Mouse (Mus musculus) splenic B cell, adult 2 months (primary cell): ENCODE measurements around the gene Enc1.

ENCODE experiments used
- DNase-seq: peaks from one replicate; pipeline ENCODE4 v3.0.0-alpha.2; 2011; ENCODE audit warnings: low read depth, low spot score
- H3K27me3 ChIP-seq: 2 replicates; pipeline ENCODE4 v1.6.1; 2012; ENCODE audit warnings: mild to moderate bottlenecking, low read length, moderate library complexity, mixed read lengths; ENCODE audit not compliant: control insufficient read depth, poor library complexity, insufficient read depth, severe bottlenecking
- H3K36me3 ChIP-seq: 2 replicates; pipeline ENCODE4 v1.6.1; 2012; ENCODE audit warnings: mild to moderate bottlenecking, low read length, moderate library complexity, mixed read lengths; ENCODE audit not compliant: control insufficient read depth, poor library complexity, insufficient read depth, severe bottlenecking

Enc1 gene

DNA sequence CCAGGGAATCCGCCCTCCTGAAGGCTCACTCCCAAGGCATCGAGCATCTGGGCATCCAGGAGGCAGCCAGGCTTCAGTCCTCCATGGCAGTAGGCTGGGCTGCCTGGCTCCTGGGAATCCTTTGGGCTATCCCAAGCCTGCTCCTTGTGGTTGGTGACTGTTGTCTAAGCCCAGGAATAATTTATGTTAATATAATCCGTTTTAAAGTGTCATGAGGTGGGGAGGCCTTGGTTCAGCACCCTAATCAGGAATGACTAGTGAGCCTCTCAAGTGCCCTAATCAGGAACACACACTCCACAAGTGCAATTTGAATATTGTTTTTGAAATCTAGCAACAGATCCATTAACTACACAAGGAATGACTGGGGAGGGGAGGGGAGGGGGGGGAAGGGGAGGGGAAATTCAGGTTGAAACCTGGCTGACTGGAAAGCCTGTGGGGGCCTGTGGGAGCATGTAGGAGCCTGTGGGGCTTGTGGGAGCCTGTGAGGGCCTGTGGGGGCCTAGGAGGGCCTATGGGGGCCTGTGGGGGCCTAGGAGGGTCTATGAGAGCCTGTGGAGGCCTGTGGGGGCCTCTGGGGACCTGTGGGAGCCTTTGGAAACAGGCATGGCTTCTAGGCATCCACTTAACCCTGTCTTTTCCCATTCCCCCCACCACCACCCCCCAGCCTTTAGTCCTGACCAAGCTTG is 26.2 kb upstream of the Enc1 start:
- H3K27me3 ChIP-seq: no peaks in the 10 kb centered on the region
- DNase-seq: no peak
- no peaks in the 10 kb centered on the region for H3K36me3 ChIP-seq

- H3K36me3 ChIP-seq: no peaks in the 10 kb centered on the region
- no peak for DNase-seq
- H3K27me3 ChIP-seq: no peaks in the 10 kb centered on the region
Observed at GRCm38 (mm10) chr13:97215563-97215962, 25.3 kb upstream of the Enc1 start.

- Histone ChIP-seq H3K36me3 (no peaks in the 10 kb centered on the region), H3K27me3 (no peaks in the 10 kb centered on the region)
- no peak for DNase-seq
Observed at GRCm38 (mm10) chr13:97216196-97216595, 24.7 kb upstream of the Enc1 start.

DNA sequence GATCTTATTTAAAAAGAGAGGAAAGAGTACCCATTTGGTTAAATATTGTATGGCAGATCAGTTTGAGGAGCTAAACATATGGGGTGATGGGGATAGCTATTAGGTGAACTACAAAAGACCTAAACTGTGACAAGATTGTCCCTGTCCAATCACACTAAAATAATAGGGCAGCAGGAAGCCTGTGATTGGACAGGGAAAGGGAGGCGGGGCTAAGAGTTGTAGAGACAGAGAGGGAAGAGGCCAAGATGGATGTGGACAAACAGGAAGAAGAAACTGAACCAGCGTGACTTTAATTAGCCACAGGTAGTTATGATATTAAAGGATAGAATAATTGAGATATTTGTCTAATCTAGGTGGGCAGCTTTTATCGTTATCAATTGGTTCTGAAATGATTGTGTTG is 20.9 kb upstream of the Enc1 start:
- no peaks in the 10 kb centered on the region for H3K36me3 ChIP-seq
- H3K27me3 ChIP-seq: no peaks in the 10 kb centered on the region
- no peak for DNase-seq

DNA sequence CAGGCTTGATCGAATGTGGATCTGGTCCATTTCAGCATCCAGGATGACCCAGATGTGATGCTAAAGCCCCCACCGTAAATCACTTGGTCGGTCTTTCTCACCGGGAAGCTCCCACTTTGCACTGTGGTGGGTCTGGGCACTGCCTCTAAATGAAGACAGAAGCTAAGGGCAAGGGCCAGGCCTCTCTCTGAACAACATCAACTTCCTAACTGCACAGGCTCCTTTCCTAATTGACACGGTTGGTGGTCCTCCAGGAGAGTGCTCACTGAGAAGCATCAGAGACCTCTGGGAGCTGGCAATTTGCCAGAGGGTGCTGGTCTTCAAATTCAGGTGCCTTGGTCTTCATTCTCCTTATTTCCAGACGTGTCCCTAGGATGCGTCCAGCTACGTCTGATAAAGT is 17.0 kb upstream of the Enc1 start:
- Histone ChIP-seq H3K27me3 (no peaks in the 10 kb centered on the region), H3K36me3 (no peaks in the 10 kb centered on the region)
- DNase-seq: no peak

DNA sequence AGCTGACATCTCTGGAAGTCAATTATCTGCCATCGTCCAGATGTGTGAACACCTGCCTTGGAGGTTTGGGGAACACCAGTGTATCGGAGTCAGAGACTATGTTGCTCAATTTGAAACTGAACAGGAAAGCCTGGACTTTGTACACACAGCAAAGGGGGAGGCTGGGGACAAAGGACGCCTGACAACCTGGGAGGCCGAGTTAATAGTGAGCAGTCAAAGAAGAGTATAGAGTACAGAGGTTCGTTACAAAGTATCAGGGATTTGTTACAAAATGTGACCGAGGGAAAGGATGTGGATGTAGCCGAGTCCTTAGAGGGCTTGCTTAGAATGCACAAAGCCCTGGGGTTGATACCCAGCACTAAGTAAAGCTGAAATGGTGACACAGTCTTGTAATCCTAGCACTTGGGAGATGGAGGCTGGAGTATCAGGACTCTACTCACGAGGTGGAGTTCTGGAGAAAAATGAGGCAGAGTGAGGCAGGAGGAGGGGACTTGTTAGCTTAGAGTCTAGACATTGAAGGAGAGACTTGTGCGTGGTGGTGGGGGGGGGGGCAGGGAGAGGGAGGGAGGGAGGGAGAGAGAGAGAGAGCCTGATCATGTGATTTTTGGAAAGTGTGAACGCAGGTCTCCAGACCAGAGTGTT is 16.4 kb upstream of the Enc1 start:
- Histone ChIP-seq H3K27me3 (no peaks in the 10 kb centered on the region), H3K36me3 (no peaks in the 10 kb centered on the region)
- no peak for DNase-seq

DNA sequence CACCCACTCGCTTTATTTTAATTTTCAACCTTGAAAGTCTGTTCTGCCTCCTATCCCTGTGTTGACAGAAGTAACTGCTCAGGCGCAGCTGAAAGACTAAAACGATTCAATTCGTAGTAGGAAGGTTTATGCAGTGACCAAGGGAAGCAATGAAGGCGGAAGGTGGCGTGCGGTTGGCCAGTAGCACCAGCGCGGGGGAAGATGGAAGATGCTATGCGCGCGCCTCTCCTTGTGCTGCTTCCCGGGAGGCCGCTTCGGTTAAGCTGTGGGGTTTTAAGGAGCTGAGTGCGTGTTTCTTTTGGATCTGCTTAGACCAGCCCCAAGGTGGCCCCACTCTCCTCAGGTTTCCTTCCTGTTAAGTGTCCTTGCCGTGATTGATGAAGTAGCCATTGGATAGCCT is 15.8 kb upstream of the Enc1 start:
- no peak for DNase-seq
- no peaks in the 10 kb centered on the region for H3K27me3 ChIP-seq
- no peaks in the 10 kb centered on the region for H3K36me3 ChIP-seq

DNA sequence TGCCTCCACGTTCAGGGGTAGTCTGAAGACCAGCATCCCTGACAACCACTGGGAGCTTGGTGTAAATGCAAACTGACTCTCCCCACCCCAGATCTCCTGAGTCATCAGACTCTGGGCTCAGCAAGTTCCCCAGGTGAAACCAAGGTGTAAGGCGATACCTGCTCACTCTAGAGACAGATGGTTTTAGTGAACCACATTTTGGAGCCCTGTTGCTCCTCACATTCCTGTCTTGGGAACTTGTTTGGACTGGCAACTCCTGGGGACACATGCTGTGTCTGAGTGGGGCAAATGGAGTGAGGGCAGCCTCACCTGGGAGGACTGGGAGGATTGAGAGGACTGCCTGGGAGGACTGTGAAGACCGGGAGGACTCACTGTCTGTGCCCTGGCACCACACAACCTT is 13.1 kb upstream of the Enc1 start:
- Histone ChIP-seq H3K36me3 (no peaks in the 10 kb centered on the region), H3K27me3 (no peaks in the 10 kb centered on the region)

GRCm38 (mm10) chr13:97230101-97230500 is 10.8 kb upstream of the Enc1 start:
- H3K36me3 ChIP-seq: no peaks in the 10 kb centered on the region
- DNase-seq: no peak
- H3K27me3 ChIP-seq: no peaks in the 10 kb centered on the region

More for the DNA sequence above, 13.1 kb upstream of the Enc1 start:
- DNase-seq: no peak

GRCm38 (mm10) chr13:97233092-97233491 is 7.8 kb upstream of the Enc1 start:
- H3K36me3 ChIP-seq: no peaks in the 10 kb centered on the region
- DNase-seq: peak; percentile 47
- no peaks in the 10 kb centered on the region for H3K27me3 ChIP-seq

GRCm38 (mm10) chr13:97234785-97235417 is 6.0 kb upstream of the Enc1 start:
- Histone ChIP-seq H3K27me3 (no peaks in the 10 kb centered on the region), H3K36me3 (no peaks in the 10 kb centered on the region)
- DNase-seq: peak; percentile 92

DNA sequence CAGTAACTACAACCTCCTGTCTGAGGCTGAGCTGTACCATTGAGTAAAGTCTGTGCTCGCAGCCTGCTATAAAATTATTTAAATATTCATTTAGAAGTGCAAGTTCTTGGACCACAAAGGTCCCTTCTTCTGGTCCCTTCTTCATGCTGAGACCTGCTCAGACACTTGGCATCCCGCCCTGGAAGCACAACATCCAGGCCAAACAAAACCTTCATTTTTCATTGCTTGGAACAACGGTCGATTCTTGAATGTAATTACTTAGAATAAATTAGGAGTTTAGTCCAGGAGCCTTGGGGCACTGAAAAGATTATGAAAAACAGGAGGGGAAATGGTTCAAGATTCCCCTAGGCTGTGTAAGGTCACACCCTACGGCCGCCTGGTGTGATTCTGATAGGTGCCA is 5.0 kb upstream of the Enc1 start:
- H3K27me3 ChIP-seq: no peaks in the 10 kb centered on the region
- DNase-seq: no peak
- no peaks in the 10 kb centered on the region for H3K36me3 ChIP-seq

- no peak for DNase-seq
- H3K36me3 ChIP-seq: no peaks in the 10 kb centered on the region
Observed at GRCm38 (mm10) chr13:97237700-97238099, 3.2 kb upstream of the Enc1 start.

GRCm38 (mm10) chr13:97238181-97238981 is 2.5 kb upstream of the Enc1 start:
- H3K36me3 ChIP-seq: no peaks in the 10 kb centered on the region
- no peaks in the 10 kb centered on the region for H3K27me3 ChIP-seq
- no peak for DNase-seq

More at GRCm38 (mm10) chr13:97237700-97238099, 3.2 kb upstream of the Enc1 start:
- H3K27me3 ChIP-seq: no peaks in the 10 kb centered on the region
